Mouse (Mus musculus): ENCODE data around the gene Hoxd8. TPM values are rescaled to one million over a fixed set of nuclear protein-coding genes. Genes with fewer than 3 reads are reported as not detected.

The Hoxd8 gene
- polyA plus RNA-seq, 1 experiment from 2014 or later, result not detected

GRCm38 (mm10) chr2:74691022-74691951 lies 13.1 kb upstream of the Hoxd8 start, which contains the start of gene Hoxd10:
Hoxd10 (plus strand) TSS chr2:74691924.
- Histone ChIP-seq H3K36me3 (replicated peaks) (no peaks in the 10 kb centered on the region), H3K9me3 (no peaks in the 10 kb centered on the region), H3K27ac (no peak within 1 kb of the TSS), H3K4me1 (peaks cover 4% of the 10 kb centered on the region; the same call in 1 of the 2 replicates), H3K4me2 (0 out of 2 replicates have a peak within 1 kb of the TSS, but pooled peaks have one; percentile 24), H3K4me3 (replicated peaks) (0 out of 2 replicates have a peak within 1 kb of the TSS, but pooled peaks have one; percentile 14), H3K9ac (no peak within 1 kb of the TSS), H3K27me3 (peaks cover 91% of the 10 kb centered on the region)
- WGBS, result under 1% methylated on average over 56 of the region's 56 CpGs
- ATAC-seq (ENCODE audit: low FRiP score), result peak; percentile 63; the same call in 1 of the 2 replicates

GRCm38 (mm10) chr2:74691995-74692807 lies 12.2 kb upstream of the Hoxd8 start:
- H3K36me3 ChIP-seq (replicated peaks), result no peaks in the 10 kb centered on the region
- no peak for ATAC-seq (ENCODE audit: low FRiP score)
- 3% methylated on average over 35 of the region's 35 CpGs for WGBS
- H3K4me2 ChIP-seq, result no peak overlapping the region
- H3K4me3 ChIP-seq (replicated peaks), result no peak overlapping the region
- H3K27me3 ChIP-seq, result peaks cover 91% of the 10 kb centered on the region
- no peak overlapping the region for H3K27ac ChIP-seq
- peaks cover 4% of the 10 kb centered on the region; the same call in 1 of the 2 replicates for H3K4me1 ChIP-seq
- H3K9ac ChIP-seq, result no peak overlapping the region
- H3K9me3 ChIP-seq, result no peaks in the 10 kb centered on the region

- no peak for ATAC-seq (ENCODE audit: low FRiP score)
- Histone ChIP-seq H3K4me2 (no peak overlapping the region), H3K4me3 (replicated peaks) (no peak overlapping the region), H3K9me3 (no peaks in the 10 kb centered on the region), H3K27ac (no peak overlapping the region), H3K9ac (no peak overlapping the region), H3K27me3 (peaks cover 91% of the 10 kb centered on the region), H3K36me3 (replicated peaks) (no peaks in the 10 kb centered on the region), H3K4me1 (peaks cover 9% of the 10 kb centered on the region)
- under 1% methylated on average over 20 of the region's 20 CpGs for WGBS
These were observed 11.5 kb upstream of the Hoxd8 start for GRCm38 (mm10) chr2:74692808-74693431.

- H3K27me3 ChIP-seq, result peaks cover 92% of the 10 kb centered on the region
- H3K4me3 ChIP-seq (replicated peaks), result no peak overlapping the region
- no peaks in the 10 kb centered on the region for H3K9me3 ChIP-seq
- no peak overlapping the region for H3K4me2 ChIP-seq
- H3K9ac ChIP-seq, result no peak overlapping the region
- no peak overlapping the region for H3K27ac ChIP-seq
- peaks cover 14% of the 10 kb centered on the region for H3K4me1 ChIP-seq
- 10% methylated on average over 4 of the region's 4 CpGs for WGBS
- ATAC-seq (ENCODE audit: low FRiP score), result no peak
- H3K36me3 ChIP-seq (replicated peaks), result no peaks in the 10 kb centered on the region
These were observed 11.0 kb upstream of the Hoxd8 start for GRCm38 (mm10) chr2:74693432-74693827.

GRCm38 (mm10) chr2:74694066-74694465 lies 10.3 kb upstream of the Hoxd8 start:
- Histone ChIP-seq H3K36me3 (replicated peaks) (no peaks in the 10 kb centered on the region), H3K27ac (no peak overlapping the region), H3K4me2 (no peak overlapping the region), H3K27me3 (peaks cover 95% of the 10 kb centered on the region), H3K4me1 (peaks cover 18% of the 10 kb centered on the region), H3K4me3 (replicated peaks) (no peak overlapping the region), H3K9me3 (no peaks in the 10 kb centered on the region), H3K9ac (no peak overlapping the region)
- 2% methylated on average over 16 of the region's 16 CpGs for WGBS
- ATAC-seq (ENCODE audit: low FRiP score), result no peak

- H3K4me3 ChIP-seq (replicated peaks), result no peak overlapping the region
- H3K27ac ChIP-seq, result no peak overlapping the region
- H3K27me3 ChIP-seq, result peaks cover 96% of the 10 kb centered on the region
- peaks cover 18% of the 10 kb centered on the region for H3K4me1 ChIP-seq
- no peak for ATAC-seq (ENCODE audit: low FRiP score)
- 9% methylated on average over 1 of the region's 1 CpGs for WGBS
- no peak overlapping the region for H3K4me2 ChIP-seq
- no peak overlapping the region for H3K9ac ChIP-seq
- H3K9me3 ChIP-seq, result no peaks in the 10 kb centered on the region
- H3K36me3 ChIP-seq (replicated peaks), result no peaks in the 10 kb centered on the region
These were observed 9.0 kb upstream of the Hoxd8 start for GRCm38 (mm10) chr2:74695383-74695782.

- Histone ChIP-seq H3K4me3 (replicated peaks) (no peak overlapping the region), H3K36me3 (replicated peaks) (no peaks in the 10 kb centered on the region), H3K4me1 (peaks cover 18% of the 10 kb centered on the region), H3K9ac (no peak overlapping the region), H3K27me3 (peaks cover 100% of the 10 kb centered on the region), H3K4me2 (no peak overlapping the region), H3K27ac (no peak overlapping the region), H3K9me3 (no peaks in the 10 kb centered on the region)
- WGBS, result 2% methylated on average over 7 of the region's 7 CpGs
- no peak for ATAC-seq (ENCODE audit: low FRiP score)
These were observed 8.5 kb upstream of the Hoxd8 start for GRCm38 (mm10) chr2:74695813-74696430.

GRCm38 (mm10) chr2:74696442-74697335 lies 7.7 kb upstream of the Hoxd8 start:
- H3K4me1 ChIP-seq, result peaks cover 14% of the 10 kb centered on the region
- no peak overlapping the region for H3K9ac ChIP-seq
- 1% methylated on average over 34 of the region's 34 CpGs for WGBS
- H3K9me3 ChIP-seq, result no peaks in the 10 kb centered on the region
- no peak overlapping the region for H3K4me3 ChIP-seq (replicated peaks)
- no peaks in the 10 kb centered on the region for H3K36me3 ChIP-seq (replicated peaks)
- ATAC-seq (ENCODE audit: low FRiP score), result no peak
- no peak overlapping the region for H3K27ac ChIP-seq
- H3K4me2 ChIP-seq, result no peak overlapping the region
- peaks cover 99% of the 10 kb centered on the region for H3K27me3 ChIP-seq

- Histone ChIP-seq H3K4me1 (peaks cover 14% of the 10 kb centered on the region), H3K4me2 (peak within 1 kb of the TSS; percentile 54), H3K36me3 (replicated peaks) (no peaks in the 10 kb centered on the region), H3K4me3 (replicated peaks) (peak within 1 kb of the TSS; percentile 33), H3K27ac (no peak within 1 kb of the TSS), H3K9ac (no peak within 1 kb of the TSS), H3K9me3 (no peaks in the 10 kb centered on the region), H3K27me3 (peaks cover 98% of the 10 kb centered on the region)
- ATAC-seq (ENCODE audit: low FRiP score), result peak; percentile 70
- WGBS, result under 1% methylated on average over 43 of the region's 43 CpGs
These were observed 6.8 kb upstream of the Hoxd8 start, which contains the start of gene Hoxd9 for GRCm38 (mm10) chr2:74697567-74698121. Hoxd9 (plus strand) TSS chr2:74697727.

- peak overlapping the region; percentile 33 for H3K4me3 ChIP-seq (replicated peaks)
- no peak overlapping the region for H3K27ac ChIP-seq
- peaks cover 97% of the 10 kb centered on the region for H3K27me3 ChIP-seq
- H3K4me1 ChIP-seq, result peaks cover 14% of the 10 kb centered on the region
- no peak overlapping the region for H3K9ac ChIP-seq
- whole genome bisulfite sequencing, result under 1% methylated on average over 86 of the region's 86 CpGs
- peak overlapping the region; percentile 54 for H3K4me2 ChIP-seq
- no peaks in the 10 kb centered on the region for H3K9me3 ChIP-seq
- ATAC-seq (ENCODE audit: low FRiP score), result peak; percentile 53; the same call in 1 of the 2 replicates
- H3K36me3 ChIP-seq (replicated peaks), result no peaks in the 10 kb centered on the region
These were observed 6.0 kb upstream of the Hoxd8 start for GRCm38 (mm10) chr2:74698201-74699052.

Data from forebrain, embryonic 12.5 days (tissue).